Mouse (Mus musculus): ENCODE measurements around the gene Cd164. TPM values are rescaled to one million over a fixed set of nuclear protein-coding genes. Genes with fewer than 3 reads are reported as not detected.

Cd164 gene
- polyA plus RNA-seq, 1 experiment from 2014 or later, result 84.8 TPM

- no peak for DNase-seq (ENCODE audit: low spot score)
- Histone ChIP-seq H3K27ac (ENCODE audit: low read depth, low read length) (no peak overlapping the region), H3K9ac (ENCODE audit: low read length) (no peak overlapping the region), H3K4me1 (ENCODE audit: control insufficient read depth, insufficient read depth, low read length) (no peaks in the 10 kb centered on the region), H3K9me3 (replicated peaks; ENCODE audit: control insufficient read depth, low read length) (no peaks in the 10 kb centered on the region), H3K4me3 (ENCODE audit: low read depth, low read length) (no peak overlapping the region), H3K27me3 (replicated peaks; ENCODE audit: control insufficient read depth, insufficient read depth, low read length) (no peaks in the 10 kb centered on the region), H3K4me2 (ENCODE audit: low read length) (no peak overlapping the region), H3K36me3 (ENCODE audit: control insufficient read depth, insufficient read depth, low read length) (no peaks in the 10 kb centered on the region)
- WGBS, result 84% methylated on average over 4 of the region's 4 CpGs
- ATAC-seq, result no peak
Measured at GRCm38 (mm10) chr10:41572274-41572673, 53.1 kb downstream of the Cd164 start.

- Histone ChIP-seq H3K4me3 (ENCODE audit: low read depth, low read length) (no peak overlapping the region), H3K4me1 (ENCODE audit: control insufficient read depth, insufficient read depth, low read length) (no peaks in the 10 kb centered on the region), H3K36me3 (ENCODE audit: control insufficient read depth, insufficient read depth, low read length) (no peaks in the 10 kb centered on the region), H3K27me3 (replicated peaks; ENCODE audit: control insufficient read depth, insufficient read depth, low read length) (no peaks in the 10 kb centered on the region), H3K4me2 (ENCODE audit: low read length) (no peak overlapping the region), H3K27ac (ENCODE audit: low read depth, low read length) (no peak overlapping the region), H3K9ac (ENCODE audit: low read length) (no peak overlapping the region), H3K9me3 (replicated peaks; ENCODE audit: control insufficient read depth, low read length) (no peaks in the 10 kb centered on the region)
- 32% methylated on average over 6 of the region's 6 CpGs for WGBS
- ATAC-seq (no peak), DNase-seq (ENCODE audit: low spot score) (no peak)
Measured at GRCm38 (mm10) chr10:41573190-41573589, 54.0 kb downstream of the Cd164 start.

GRCm38 (mm10) chr10:41575451-41576327, 56.5 kb downstream of the Cd164 start:
- Histone ChIP-seq H3K9ac (ENCODE audit: low read length) (no peak overlapping the region), H3K27me3 (replicated peaks; ENCODE audit: control insufficient read depth, insufficient read depth, low read length) (no peaks in the 10 kb centered on the region), H3K4me1 (ENCODE audit: control insufficient read depth, insufficient read depth, low read length) (no peaks in the 10 kb centered on the region), H3K27ac (ENCODE audit: low read depth, low read length) (no peak overlapping the region), H3K36me3 (ENCODE audit: control insufficient read depth, insufficient read depth, low read length) (no peaks in the 10 kb centered on the region), H3K4me2 (ENCODE audit: low read length) (no peak overlapping the region), H3K9me3 (replicated peaks; ENCODE audit: control insufficient read depth, low read length) (no peaks in the 10 kb centered on the region), H3K4me3 (ENCODE audit: low read depth, low read length) (no peak overlapping the region)
- no peak for ATAC-seq
- 74% methylated on average over 8 of the region's 8 CpGs for WGBS
- no peak for DNase-seq (ENCODE audit: low spot score)

GRCm38 (mm10) chr10:41576328-41576833, 57.2 kb downstream of the Cd164 start:
- 87% methylated on average over 7 of the region's 7 CpGs for WGBS

GRCm38 (mm10) chr10:41578541-41578940, 59.3 kb downstream of the Cd164 start:
- no peak for DNase-seq (ENCODE audit: low spot score)
- 80% methylated on average over 1 of the region's 1 CpGs for WGBS

More at GRCm38 (mm10) chr10:41576328-41576833, 57.2 kb downstream of the Cd164 start:
- no peak overlapping the region for H3K4me3 ChIP-seq (ENCODE audit: low read depth, low read length)
- H3K36me3 ChIP-seq (ENCODE audit: control insufficient read depth, insufficient read depth, low read length), result no peaks in the 10 kb centered on the region
- H3K4me2 ChIP-seq (ENCODE audit: low read length), result no peak overlapping the region
- ATAC-seq, result no peak
- no peaks in the 10 kb centered on the region for H3K9me3 ChIP-seq (replicated peaks; ENCODE audit: control insufficient read depth, low read length)
- no peak for DNase-seq (ENCODE audit: low spot score)
- H3K27me3 ChIP-seq (replicated peaks; ENCODE audit: control insufficient read depth, insufficient read depth, low read length), result no peaks in the 10 kb centered on the region
- H3K27ac ChIP-seq (ENCODE audit: low read depth, low read length), result no peak overlapping the region
- H3K4me1 ChIP-seq (ENCODE audit: control insufficient read depth, insufficient read depth, low read length), result no peaks in the 10 kb centered on the region
- H3K9ac ChIP-seq (ENCODE audit: low read length), result no peak overlapping the region

DNA sequence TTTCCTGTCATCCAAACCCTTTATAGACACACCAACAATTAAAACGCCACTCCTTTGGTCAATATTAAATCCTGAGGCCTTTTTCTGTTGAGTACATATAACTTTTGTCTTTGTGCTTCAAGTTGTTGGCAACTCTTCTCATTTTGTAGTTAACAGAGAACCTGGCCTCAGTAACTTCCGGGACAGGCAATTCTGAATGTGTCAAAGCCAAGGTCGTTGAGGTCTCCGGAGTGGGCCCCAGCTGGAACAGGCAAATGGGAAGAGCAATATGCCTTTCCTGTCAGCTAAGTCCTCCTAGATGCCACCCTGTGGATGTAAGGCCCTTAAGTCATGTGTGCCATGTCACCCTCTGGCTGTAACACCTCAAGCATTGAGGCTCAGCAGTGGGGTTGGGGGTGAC, 61.2 kb downstream of the Cd164 start:
- Histone ChIP-seq H3K4me2 (ENCODE audit: low read length) (no peak overlapping the region), H3K27ac (ENCODE audit: low read depth, low read length) (no peak overlapping the region), H3K36me3 (ENCODE audit: control insufficient read depth, insufficient read depth, low read length) (no peaks in the 10 kb centered on the region), H3K27me3 (replicated peaks; ENCODE audit: control insufficient read depth, insufficient read depth, low read length) (no peaks in the 10 kb centered on the region), H3K9me3 (replicated peaks; ENCODE audit: control insufficient read depth, low read length) (no peaks in the 10 kb centered on the region), H3K9ac (ENCODE audit: low read length) (no peak overlapping the region), H3K4me3 (ENCODE audit: low read depth, low read length) (no peak overlapping the region), H3K4me1 (ENCODE audit: control insufficient read depth, insufficient read depth, low read length) (no peaks in the 10 kb centered on the region)
- WGBS, result 85% methylated on average over 4 of the region's 4 CpGs
- DNase-seq (ENCODE audit: low spot score) (no peak), ATAC-seq (no peak)

More at GRCm38 (mm10) chr10:41578541-41578940, 59.3 kb downstream of the Cd164 start:
- Histone ChIP-seq H3K36me3 (ENCODE audit: control insufficient read depth, insufficient read depth, low read length) (no peaks in the 10 kb centered on the region), H3K4me1 (ENCODE audit: control insufficient read depth, insufficient read depth, low read length) (no peaks in the 10 kb centered on the region), H3K4me3 (ENCODE audit: low read depth, low read length) (no peak overlapping the region), H3K27ac (ENCODE audit: low read depth, low read length) (no peak overlapping the region), H3K9ac (ENCODE audit: low read length) (no peak overlapping the region), H3K27me3 (replicated peaks; ENCODE audit: control insufficient read depth, insufficient read depth, low read length) (no peaks in the 10 kb centered on the region), H3K4me2 (ENCODE audit: low read length) (no peak overlapping the region), H3K9me3 (replicated peaks; ENCODE audit: control insufficient read depth, low read length) (no peaks in the 10 kb centered on the region)
- ATAC-seq, result no peak

Other genes starting within 250 kb of the Cd164 start
- 33.7 and 36.2 TPM in 2 replicates for gene Fig4, start 216.2 kb upstream of the Cd164 start, polyA plus RNA-seq (2014; fragmentation: Nextera tagmentation; extraction: Ambion mirVana)
- gene Ak9, start 215.4 kb upstream of the Cd164 start, polyA plus RNA-seq (2014; fragmentation: Nextera tagmentation; extraction: Ambion mirVana), result 0.13 and 0.14 TPM in 2 replicates
- 18.8 and 22.9 TPM in 2 replicates for gene Zbtb24, start 69.0 kb upstream of the Cd164 start, polyA plus RNA-seq (2014; fragmentation: Nextera tagmentation; extraction: Ambion mirVana)
- gene Mical1, start 43.1 kb upstream of the Cd164 start, polyA plus RNA-seq (2014; fragmentation: Nextera tagmentation; extraction: Ambion mirVana), result 24.9 and 30.5 TPM in 2 replicates
- gene Smpd2, start 29.0 kb upstream of the Cd164 start, polyA plus RNA-seq (2014; fragmentation: Nextera tagmentation; extraction: Ambion mirVana), result 37.0 and 40.7 TPM in 2 replicates
- gene Ppil6, start 29.0 kb upstream of the Cd164 start, polyA plus RNA-seq (2014; fragmentation: Nextera tagmentation; extraction: Ambion mirVana), result 2.0 and 2.7 TPM in 2 replicates
- gene Ccdc162, start 197.2 kb downstream of the Cd164 start, polyA plus RNA-seq (2014; fragmentation: Nextera tagmentation; extraction: Ambion mirVana), result 0.51 and 0.66 TPM in 2 replicates